Mouse (Mus musculus) myocyte (in vitro differentiated cells): ENCODE measurements around the gene Cacna2d3. TPM values are rescaled to one million over a fixed set of nuclear protein-coding genes. Genes with fewer than 3 reads are reported as not detected.

Experiments
- H3K27me3 ChIP-seq: one replicate; pipeline ENCODE4 v1.6.1; 2011; ENCODE audit not compliant: control insufficient read depth, insufficient read depth, insufficient read length
- H3K36me3 ChIP-seq: one replicate; pipeline ENCODE4 v1.6.1; 2011; ENCODE audit not compliant: control insufficient read depth, insufficient read depth
- H3K4me2 ChIP-seq: one replicate; pipeline ENCODE4 v1.6.1; 2011; ENCODE audit warnings: low read depth, control low read depth
- H3K4me3 ChIP-seq: one replicate; pipeline ENCODE4 v1.5.1; 2011; ENCODE audit warnings: mild to moderate bottlenecking, control low read depth, moderate library complexity
- H3K79me2 ChIP-seq: one replicate; pipeline ENCODE4 v1.6.1; 2011; ENCODE audit not compliant: control insufficient read depth, insufficient read depth
- H3ac ChIP-seq: one replicate; pipeline ENCODE4 v1.6.1; 2011; ENCODE audit not compliant: control insufficient read depth, insufficient read length
- CEBPB ChIP-seq: IDR thresholded peaks from 2 replicates; pipeline ENCODE4 v1.6.1; 2011; ENCODE audit warnings: mild to moderate bottlenecking, moderate library complexity; ENCODE audit not compliant: poor library complexity, insufficient read depth, severe bottlenecking
- E2F4 ChIP-seq: IDR thresholded peaks from one replicate; pipeline ENCODE4 v1.6.1; 2011; ENCODE audit warnings: mild to moderate bottlenecking, control low read depth, moderate library complexity; ENCODE audit not compliant: insufficient read depth
- MAX ChIP-seq: IDR thresholded peaks from one replicate; pipeline ENCODE4 v1.6.1; 2011; ENCODE audit warnings: low read depth, mild to moderate bottlenecking, control low read depth
- MYOD1 ChIP-seq, 3 experiments: IDR thresholded peaks; one replicate each; pipeline ENCODE4 v1.6.1; 2011; ENCODE audit warnings: control low read depth in 2 of 3, low read depth in 2 of 3, mild to moderate bottlenecking in 2 of 3, moderate library complexity in 1 of 3; ENCODE audit not compliant: insufficient read length in 2 of 3, control insufficient read depth in 1 of 3
- MYOG ChIP-seq, 3 experiments: IDR thresholded peaks; one replicate each; pipeline ENCODE4 v1.6.1; 2011; ENCODE audit warnings: control low read depth in 2 of 3, low read depth in 2 of 3, mild to moderate bottlenecking in 2 of 3; ENCODE audit not compliant: insufficient read length in 2 of 3, control insufficient read depth in 1 of 3, insufficient read depth in 1 of 3
- POLR2A ChIP-seq: IDR thresholded peaks from one replicate; pipeline ENCODE4 v1.6.1; 2011; ENCODE audit warnings: low read depth, mild to moderate bottlenecking, control low read depth, moderate library complexity; ENCODE audit not compliant: insufficient read length
- POLR2AphosphoS2 ChIP-seq: IDR thresholded peaks from one replicate; pipeline ENCODE4 v1.6.1; 2011; ENCODE audit warnings: low read depth, control low read depth; ENCODE audit not compliant: insufficient read length
- REST ChIP-seq: IDR thresholded peaks from one replicate; pipeline ENCODE4 v1.6.1; 2011; ENCODE audit warnings: mild to moderate bottlenecking, control low read depth, moderate library complexity; ENCODE audit not compliant: insufficient read depth, insufficient read length
- SRF ChIP-seq: IDR thresholded peaks from one replicate; pipeline ENCODE4 v1.6.1; 2011; ENCODE audit warnings: low read depth; ENCODE audit not compliant: control insufficient read depth, insufficient read length
- TCF12 ChIP-seq: IDR thresholded peaks from one replicate; pipeline ENCODE4 v1.6.1; 2011; ENCODE audit warnings: mild to moderate bottlenecking, control low read depth; ENCODE audit not compliant: poor library complexity, insufficient read depth, severe bottlenecking
- TCF3 ChIP-seq: IDR thresholded peaks from one replicate; pipeline ENCODE4 v1.6.1; 2011; ENCODE audit warnings: low read depth, control low read depth; ENCODE audit not compliant: insufficient read length
- USF1 ChIP-seq: IDR thresholded peaks from one replicate; pipeline ENCODE4 v1.6.1; 2011; ENCODE audit warnings: low read depth, mild to moderate bottlenecking, control low read depth, moderate library complexity
- polyA plus RNA-seq: library from polyadenylated mRNA; unstranded; fragments of >200 nt; fragmentation: generic; extraction: Trizol; gene quantifications from one replicate; pipeline ENCODE4 v1.2.1, GENCODE M21; 2012; ENCODE audit warnings: missing spikeins

The Cacna2d3 gene
- polyA plus RNA-seq, 1 experiment, result 0.10 TPM

DNA sequence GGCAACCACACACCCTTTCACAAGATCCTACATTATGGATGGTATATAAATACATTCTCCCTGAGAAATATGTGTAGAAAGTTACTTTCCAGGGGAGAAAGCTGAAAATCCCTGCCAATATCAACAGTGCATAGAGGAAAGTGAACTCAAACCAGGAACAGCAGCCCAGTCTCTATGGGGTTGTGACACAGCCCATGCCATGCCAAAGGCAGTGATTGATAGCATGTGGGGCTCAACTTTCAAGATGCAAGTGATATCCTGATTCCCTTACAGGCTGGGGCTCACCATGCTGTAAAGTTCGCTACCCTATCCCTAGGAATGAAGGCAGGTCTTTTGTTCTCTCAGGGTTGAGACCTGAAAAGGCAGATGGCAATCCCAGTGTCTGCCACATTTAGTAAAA, 229.9 kb downstream of the Cacna2d3 start:
- Histone ChIP-seq H3K4me3 (no peak overlapping the region), H3K79me2 (no peaks in the 10 kb centered on the region), H3K27me3 (no peaks in the 10 kb centered on the region)

GRCm38 (mm10) chr14:29485416-29485815, 236.2 kb downstream of the Cacna2d3 start:
- no peak overlapping the region for H3K4me2 ChIP-seq
- no peak overlapping the region for H3K4me3 ChIP-seq
- no peak overlapping the region for H3ac ChIP-seq
- TF ChIP-seq USF1 (no peak), MYOD1 (IDR thresholded peaks at IDR 0.05; ENCODE audit: control insufficient read depth in 1 of 3, insufficient read length in 2 of 3, low read depth in 2 of 3) (no peak), REST (no peak), POLR2AphosphoS2 (no peak), CEBPB (no peak), MYOG (IDR thresholded peaks at IDR 0.05; ENCODE audit: control insufficient read depth in 1 of 3, insufficient read depth in 1 of 3, insufficient read length in 2 of 3, low read depth in 2 of 3) (no peak), MAX (no peak), POLR2A (no peak), TCF12 (no peak), TCF3 (no peak), E2F4 (no peak), SRF (no peak)
- no peaks in the 10 kb centered on the region for H3K79me2 ChIP-seq
- H3K36me3 ChIP-seq, result no peaks in the 10 kb centered on the region
- no peaks in the 10 kb centered on the region for H3K27me3 ChIP-seq

More for the DNA sequence above, 229.9 kb downstream of the Cacna2d3 start:
- Histone ChIP-seq H3K4me2 (no peak overlapping the region), H3K36me3 (no peaks in the 10 kb centered on the region), H3ac (no peak overlapping the region)
- TF ChIP-seq SRF, result no peak
- no peak for TF ChIP-seq MYOG (IDR thresholded peaks at IDR 0.05; ENCODE audit: control insufficient read depth in 1 of 3, insufficient read depth in 1 of 3, insufficient read length in 2 of 3, low read depth in 2 of 3)
- no peak for TF ChIP-seq TCF3
- no peak for TF ChIP-seq E2F4
- no peak for TF ChIP-seq POLR2AphosphoS2
- no peak for TF ChIP-seq CEBPB
- no peak for TF ChIP-seq REST
- no peak for TF ChIP-seq TCF12
- TF ChIP-seq MYOD1 (IDR thresholded peaks at IDR 0.05; ENCODE audit: control insufficient read depth in 1 of 3, insufficient read length in 2 of 3, low read depth in 2 of 3), result no peak
- TF ChIP-seq USF1, result no peak
- TF ChIP-seq POLR2A, result no peak
- no peak for TF ChIP-seq MAX

DNA sequence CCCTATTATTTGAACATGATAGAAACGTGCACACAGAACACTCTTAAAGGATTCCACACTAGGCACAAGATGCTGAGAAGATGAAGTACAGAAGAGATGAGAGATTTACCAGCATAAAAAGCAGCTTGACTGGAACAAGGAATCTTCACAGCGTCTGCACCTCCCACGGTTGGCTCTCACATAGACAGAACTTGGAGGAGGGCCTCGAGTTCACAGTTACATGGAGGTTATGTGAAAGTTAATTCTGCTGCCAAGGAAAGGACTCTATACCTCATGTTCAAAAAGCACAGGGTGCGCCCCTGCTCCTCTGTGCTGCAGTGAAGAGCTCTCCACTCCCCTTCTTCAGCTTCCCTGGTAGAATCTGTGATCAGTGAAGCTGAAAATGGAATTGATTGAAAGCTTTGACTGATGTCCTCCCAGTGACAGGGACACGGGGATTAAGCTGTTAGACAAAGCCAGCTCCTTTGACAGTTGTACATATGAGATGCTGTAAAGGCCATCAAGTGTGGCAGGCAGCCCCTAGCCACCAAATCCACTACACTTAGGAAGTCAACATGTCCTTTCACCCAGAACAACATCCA, 243.2 kb downstream of the Cacna2d3 start:
- H3K4me2 ChIP-seq, result no peak overlapping the region
- TF ChIP-seq E2F4 (no peak), REST (no peak), SRF (no peak)
- H3K4me3 ChIP-seq, result no peak overlapping the region
- H3ac ChIP-seq, result no peak overlapping the region
- H3K36me3 ChIP-seq, result no peaks in the 10 kb centered on the region
- no peaks in the 10 kb centered on the region for H3K27me3 ChIP-seq
- no peaks in the 10 kb centered on the region for H3K79me2 ChIP-seq

GRCm38 (mm10) chr14:29464277-29464676, 257.4 kb downstream of the Cacna2d3 start:
- H3K36me3 ChIP-seq, result no peaks in the 10 kb centered on the region
- no peak for TF ChIP-seq MAX
- TF ChIP-seq MYOD1 (IDR thresholded peaks at IDR 0.05; ENCODE audit: control insufficient read depth in 1 of 3, insufficient read length in 2 of 3, low read depth in 2 of 3), result no peak
- TF ChIP-seq USF1, result no peak
- TF ChIP-seq TCF3, result no peak
- no peak for TF ChIP-seq SRF
- no peak for TF ChIP-seq REST
- no peak for TF ChIP-seq MYOG (IDR thresholded peaks at IDR 0.05; ENCODE audit: control insufficient read depth in 1 of 3, insufficient read depth in 1 of 3, insufficient read length in 2 of 3, low read depth in 2 of 3)
- no peak for TF ChIP-seq E2F4
- TF ChIP-seq POLR2AphosphoS2, result no peak
- no peak for TF ChIP-seq TCF12
- TF ChIP-seq POLR2A, result no peak
- TF ChIP-seq CEBPB, result no peak
- no peak overlapping the region for H3K4me3 ChIP-seq
- H3ac ChIP-seq, result no peak overlapping the region
- H3K79me2 ChIP-seq, result no peaks in the 10 kb centered on the region
- no peaks in the 10 kb centered on the region for H3K27me3 ChIP-seq
- H3K4me2 ChIP-seq, result no peak overlapping the region

- TF ChIP-seq MYOD1 (IDR thresholded peaks at IDR 0.05; ENCODE audit: control insufficient read depth in 1 of 3, insufficient read length in 2 of 3, low read depth in 2 of 3) (no peak), SRF (no peak), MYOG (IDR thresholded peaks at IDR 0.05; ENCODE audit: control insufficient read depth in 1 of 3, insufficient read depth in 1 of 3, insufficient read length in 2 of 3, low read depth in 2 of 3) (no peak), TCF3 (no peak), TCF12 (no peak)
- no peaks in the 10 kb centered on the region for H3K36me3 ChIP-seq
- H3ac ChIP-seq, result no peak overlapping the region
- no peak overlapping the region for H3K4me2 ChIP-seq
- H3K27me3 ChIP-seq, result no peaks in the 10 kb centered on the region
- no peak overlapping the region for H3K4me3 ChIP-seq
- H3K79me2 ChIP-seq, result no peaks in the 10 kb centered on the region
Measured at GRCm38 (mm10) chr14:29449203-29449602, 272.5 kb downstream of the Cacna2d3 start.
